Mouse (Mus musculus) kidney, postnatal 10 days (tissue): ENCODE results near the gene Tmem9b.
A peak's percentile ranks its signal among the peaks of the same experiment; 100 is the strongest.

Source experiments
- DNase-seq: peaks from one replicate; pipeline ENCODE4 v3.0.0; 2021; ENCODE audit warnings: mixed read lengths

The Tmem9b gene

GRCm38 (mm10) chr7:109752008-109752925, at the start of gene Tmem9b:
Tmem9b (minus strand) TSS chr7:109752875.
- peak; percentile 91 for DNase-seq

- DNase-seq: no peak
Observed at GRCm38 (mm10) chr7:109800626-109801025, 48.0 kb upstream of the Tmem9b start.

- no peak for DNase-seq
Observed at GRCm38 (mm10) chr7:109799168-109799567, 46.5 kb upstream of the Tmem9b start.

- no peak for DNase-seq
Observed at GRCm38 (mm10) chr7:109795564-109795963, 42.9 kb upstream of the Tmem9b start.

GRCm38 (mm10) chr7:109794556-109794955, 41.9 kb upstream of the Tmem9b start:
- DNase-seq: no peak

- DNase-seq: peak; percentile 73
Observed at GRCm38 (mm10) chr7:109792759-109793158, 40.1 kb upstream of the Tmem9b start.

- DNase-seq: no peak
Observed at GRCm38 (mm10) chr7:109790818-109791217, 38.1 kb upstream of the Tmem9b start.

GRCm38 (mm10) chr7:109787860-109788259, 35.2 kb upstream of the Tmem9b start:
- no peak for DNase-seq

GRCm38 (mm10) chr7:109783281-109783680, 30.6 kb upstream of the Tmem9b start:
- no peak for DNase-seq

GRCm38 (mm10) chr7:109781470-109782203, 29.0 kb upstream of the Tmem9b start, which contains the start of gene Nrip3:
Nrip3 (minus strand) TSS chr7:109782025.
- peak; percentile 84 for DNase-seq

GRCm38 (mm10) chr7:109781087-109781469, 28.4 kb upstream of the Tmem9b start:
- no peak for DNase-seq

GRCm38 (mm10) chr7:109772251-109772650, 19.6 kb upstream of the Tmem9b start:
- DNase-seq: no peak

GRCm38 (mm10) chr7:109768699-109769383, 16.2 kb upstream of the Tmem9b start:
- no peak for DNase-seq

GRCm38 (mm10) chr7:109767575-109768350, 15.1 kb upstream of the Tmem9b start:
- DNase-seq: no peak

- no peak for DNase-seq
Observed at GRCm38 (mm10) chr7:109764009-109764408, 11.3 kb upstream of the Tmem9b start.

- no peak for DNase-seq
Observed at GRCm38 (mm10) chr7:109756291-109756690, 3.6 kb upstream of the Tmem9b start.

- no peak for DNase-seq
Observed at GRCm38 (mm10) chr7:109754034-109754433, 1.4 kb upstream of the Tmem9b start.

- DNase-seq: peak; percentile 32
Observed at GRCm38 (mm10) chr7:109751427-109752007, 1.2 kb downstream of the Tmem9b start.

- DNase-seq: no peak
Observed at GRCm38 (mm10) chr7:109747747-109748146, 4.9 kb downstream of the Tmem9b start.

- DNase-seq: no peak
Observed at GRCm38 (mm10) chr7:109741703-109742102, 11.0 kb downstream of the Tmem9b start.

GRCm38 (mm10) chr7:109741060-109741459, 11.6 kb downstream of the Tmem9b start:
- no peak for DNase-seq

- DNase-seq: no peak
Observed at GRCm38 (mm10) chr7:109739822-109740370, 12.8 kb downstream of the Tmem9b start.
